Mouse (Mus musculus) mature B cell (primary cell): ENCODE results near the gene 9930021J03Rik.

Experiments
- in situ Hi-C: fragments of 300-500 bp; cut with MboI; formaldehyde crosslinking; loops from 2 replicates; pipeline ENCODE4 v1.14.3; 2019

The 9930021J03Rik gene

GRCm38 (mm10) chr19:29696309-29696708 is 109.5 kb downstream of the 9930021J03Rik start:
- in situ Hi-C loops = no loop called here

DNA sequence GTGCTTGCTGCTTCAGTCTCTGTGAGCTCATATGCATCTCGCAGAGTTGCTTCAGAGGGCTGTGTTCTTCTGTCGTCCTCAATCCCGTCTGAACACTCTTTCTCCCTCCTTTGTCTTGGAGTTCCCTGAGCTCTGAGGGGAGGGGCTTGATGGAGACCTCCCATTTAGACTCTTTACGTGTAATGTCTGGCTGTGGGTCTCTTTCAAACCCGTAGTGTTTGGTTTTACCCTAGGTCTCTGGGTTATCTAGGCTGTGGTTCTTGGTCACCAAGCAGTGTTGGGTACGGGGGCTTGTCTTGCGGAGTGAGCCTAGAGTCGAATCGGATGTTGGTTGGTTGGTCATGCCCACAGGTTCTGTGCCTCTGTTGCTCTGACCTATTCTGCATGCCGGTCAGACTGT is 110.7 kb downstream of the 9930021J03Rik start:
- in situ Hi-C loops = no loop called here

GRCm38 (mm10) chr19:29683844-29684540 is 121.8 kb downstream of the 9930021J03Rik start:
- in situ Hi-C loops = no loop called here

DNA sequence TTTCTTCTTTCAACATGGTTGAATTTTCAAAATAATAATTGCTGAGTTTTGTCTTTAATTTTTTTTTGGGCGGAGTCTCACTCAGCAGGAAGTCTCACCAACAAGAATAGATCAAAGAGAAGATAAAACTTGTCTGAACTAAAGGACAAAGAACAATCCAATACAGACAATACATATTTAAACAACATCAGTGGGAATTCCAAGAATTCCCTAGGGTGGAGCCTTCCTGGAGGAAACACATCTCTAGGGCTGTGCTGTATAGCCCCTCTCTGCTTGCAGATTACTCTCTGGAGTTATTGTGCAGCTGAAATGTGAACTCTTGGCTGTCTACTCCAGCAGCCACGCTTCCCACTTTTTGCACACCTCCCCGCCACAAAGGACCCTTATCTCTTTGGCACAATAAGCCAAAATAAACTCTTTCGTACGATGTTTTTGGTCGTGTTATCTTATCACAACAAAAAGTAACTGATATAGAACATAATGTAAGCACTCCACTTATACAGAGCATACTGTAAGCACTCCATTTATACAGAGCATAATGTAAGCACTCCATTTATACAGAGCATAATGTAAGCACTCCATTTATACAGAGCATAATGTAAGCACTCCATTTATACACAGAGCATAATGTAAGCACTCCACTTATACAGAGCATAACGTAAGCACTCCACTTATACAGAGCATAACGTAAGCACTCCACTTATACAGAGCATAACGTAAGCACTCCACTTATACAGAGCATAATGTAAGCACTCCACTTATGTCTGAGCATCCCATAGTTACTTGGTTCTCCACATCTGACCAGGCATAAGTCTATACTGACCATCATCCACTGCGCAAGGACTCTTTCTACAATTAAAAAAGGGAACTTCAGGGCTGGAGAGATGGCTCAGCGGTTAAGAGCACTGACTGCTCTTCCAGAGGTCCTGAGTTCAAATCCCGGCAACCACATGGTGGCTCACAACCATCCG is 125.3 kb downstream of the 9930021J03Rik start:
- in situ Hi-C loops = no loop called here

- in situ Hi-C loops = no loop called here
These were observed 127.5 kb downstream of the 9930021J03Rik start for GRCm38 (mm10) chr19:29678181-29678778.

- in situ Hi-C loops = no loop called here
These were observed 129.2 kb downstream of the 9930021J03Rik start for GRCm38 (mm10) chr19:29676479-29677193.

- in situ Hi-C loops = no loop called here
These were observed 130.2 kb downstream of the 9930021J03Rik start for GRCm38 (mm10) chr19:29675562-29676078.

DNA sequence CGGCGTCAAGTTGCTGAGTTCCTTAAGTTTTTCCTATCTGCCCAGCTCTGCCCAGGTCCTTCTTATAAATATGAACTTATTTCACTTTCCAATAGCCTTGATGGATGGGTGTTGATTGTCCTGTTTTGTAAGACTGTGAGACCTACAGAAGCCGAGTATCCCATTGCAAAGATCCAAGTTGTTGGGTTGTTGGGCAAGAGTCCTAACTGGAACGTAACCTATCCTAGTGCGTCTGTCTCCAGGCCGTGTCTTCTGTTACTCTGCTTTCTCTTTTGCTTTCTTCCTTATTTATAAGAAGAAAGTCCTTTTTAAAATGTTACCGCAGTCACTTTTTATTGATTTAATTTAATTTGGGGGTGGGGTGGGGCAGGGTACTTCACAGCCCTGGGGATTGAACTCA is 130.8 kb downstream of the 9930021J03Rik start:
- in situ Hi-C loops = no loop called here

GRCm38 (mm10) chr19:29672660-29673059 is 133.1 kb downstream of the 9930021J03Rik start:
- in situ Hi-C loops = no loop called here

GRCm38 (mm10) chr19:29671160-29671559 is 134.6 kb downstream of the 9930021J03Rik start:
- in situ Hi-C loops = no loop called here

DNA sequence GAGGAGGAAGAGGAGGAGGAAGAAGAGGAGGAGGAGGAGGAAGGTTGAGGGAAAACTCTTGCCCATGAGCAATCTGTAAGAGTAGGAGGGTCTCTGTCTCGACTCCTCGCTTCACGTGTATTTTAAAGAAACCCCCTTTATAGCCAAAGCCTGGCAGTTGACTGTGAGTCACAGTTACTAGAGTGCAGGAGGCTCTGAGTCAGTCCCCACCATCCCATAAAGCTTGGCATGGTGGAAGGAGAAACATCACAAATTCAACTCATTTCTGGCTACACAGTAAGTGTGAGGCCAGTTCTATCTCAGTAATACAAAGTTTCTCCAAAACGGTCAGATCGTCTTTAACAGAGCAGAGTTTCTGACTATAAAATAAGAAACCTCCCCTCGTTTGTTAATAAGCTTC is 135.5 kb downstream of the 9930021J03Rik start:
- in situ Hi-C loops = no loop called here

DNA sequence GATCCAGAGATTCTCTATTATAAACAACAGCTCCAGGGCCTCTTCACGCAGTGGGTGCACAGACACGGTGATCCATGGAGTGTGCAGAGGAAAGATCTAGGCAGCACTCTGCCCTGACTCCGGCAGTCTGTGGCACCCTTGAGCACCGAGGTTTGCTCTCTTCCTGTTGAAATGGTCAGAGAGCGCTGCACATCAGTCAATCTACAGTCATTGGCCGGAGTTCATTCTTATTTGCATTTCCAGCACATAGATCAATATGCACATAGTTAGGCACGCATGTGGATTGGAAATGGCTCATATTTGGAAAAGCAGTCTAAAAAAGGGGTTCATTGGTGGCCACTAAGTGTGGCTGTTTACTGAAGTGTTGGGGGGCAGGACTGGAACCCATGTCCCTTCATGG is 137.7 kb downstream of the 9930021J03Rik start:
- in situ Hi-C loops = no loop called here

- in situ Hi-C loops = no loop called here
These were observed 138.7 kb downstream of the 9930021J03Rik start for GRCm38 (mm10) chr19:29666965-29667594.

DNA sequence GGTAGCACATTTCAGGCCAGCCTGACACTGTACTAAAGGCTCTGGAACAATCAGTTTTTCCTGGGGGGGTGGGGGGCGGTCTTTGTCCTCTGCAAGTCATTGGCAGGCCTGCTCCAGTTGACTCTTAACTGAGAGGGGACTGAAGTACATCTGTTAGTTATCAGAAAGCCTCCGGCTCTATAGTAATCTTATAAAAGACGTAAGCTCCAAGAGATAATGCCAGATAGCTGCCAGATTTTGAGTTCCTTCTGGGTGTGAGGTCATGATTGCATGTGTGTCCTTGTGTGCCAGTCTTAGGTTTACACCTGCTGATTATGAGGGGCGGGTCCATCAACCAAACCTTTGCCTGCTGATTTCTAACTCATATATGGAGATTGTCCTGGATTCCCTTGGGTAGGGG is 139.6 kb downstream of the 9930021J03Rik start:
- in situ Hi-C loops = no loop called here

DNA sequence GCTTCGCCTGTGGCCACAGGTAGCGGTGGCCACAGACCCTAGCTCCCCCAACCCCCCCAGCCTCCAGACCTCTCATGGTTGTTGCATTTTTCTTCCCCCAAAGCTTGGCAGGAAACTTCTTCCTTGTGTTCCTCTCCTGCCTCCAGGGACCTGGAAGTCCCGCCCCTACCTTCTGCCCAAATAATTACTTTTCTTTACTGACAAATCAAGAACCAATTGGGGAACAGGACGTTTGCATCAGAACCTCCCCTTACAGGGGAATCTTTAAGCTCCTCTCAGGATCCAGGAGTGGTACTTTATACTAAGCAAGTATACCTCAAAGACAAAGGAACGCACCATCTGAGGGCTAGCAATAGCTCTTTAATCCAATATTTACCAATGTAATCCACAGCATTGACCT is 140.9 kb downstream of the 9930021J03Rik start:
- in situ Hi-C loops = no loop called here
